Mouse (Mus musculus): Measurements from ENCODE around the gene Agbl3. TPM values are rescaled to one million over a fixed set of nuclear protein-coding genes. Genes with fewer than 3 reads are reported as not detected.
A peak's percentile ranks its signal among the peaks of the same experiment; 100 is the strongest.

Gene Agbl3
- total RNA-seq, 4 experiments from 2014 or later, result 11.9 to 19.2 (median 14.7) TPM

DNA sequence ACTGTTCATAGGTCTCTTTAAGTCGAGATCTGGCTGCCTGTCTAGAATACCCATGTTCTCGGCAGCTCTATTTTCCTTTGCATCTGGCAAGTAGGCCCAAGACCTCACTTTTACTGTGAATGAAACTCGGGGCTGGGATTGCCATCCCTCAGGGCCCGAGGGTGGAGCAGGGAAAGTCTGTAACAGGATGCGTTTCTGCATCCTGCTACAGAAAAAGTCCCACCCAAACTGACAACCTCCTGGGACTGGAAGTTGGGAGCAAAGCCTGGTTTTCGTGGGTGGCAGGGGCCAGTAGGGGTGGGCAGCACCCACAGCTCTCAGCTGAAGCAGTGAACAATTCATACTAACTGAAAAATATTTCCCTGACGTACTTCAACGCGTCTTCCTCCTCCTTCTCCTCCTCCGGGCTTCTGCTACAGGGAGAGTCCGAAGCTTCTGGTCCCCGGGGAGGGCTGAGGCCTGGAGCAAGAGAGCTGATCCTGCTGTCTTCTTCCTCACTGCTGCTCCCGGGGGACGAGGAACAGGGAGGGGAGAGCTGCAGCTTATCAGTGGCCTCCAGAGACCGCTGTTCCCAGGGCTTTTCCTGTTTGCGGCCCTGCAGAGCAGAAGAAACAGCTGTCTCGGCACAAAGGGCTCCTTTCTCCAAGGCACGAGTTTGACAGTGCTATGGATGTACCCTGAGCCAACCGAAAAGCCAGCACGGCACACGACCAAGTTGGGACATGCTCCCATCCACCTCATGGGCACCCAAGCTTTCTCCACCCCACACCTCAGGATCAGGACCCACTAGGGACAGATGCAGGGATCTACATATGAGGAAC, 94.1 kb downstream of the Agbl3 start:
- no peak for DNase-seq

- no peak for DNase-seq
Observed at GRCm38 (mm10) chr6:34875268-34875761, 95.1 kb downstream of the Agbl3 start.

GRCm38 (mm10) chr6:34875966-34876834, 96.0 kb downstream of the Agbl3 start:
- DNase-seq, result no peak

DNA sequence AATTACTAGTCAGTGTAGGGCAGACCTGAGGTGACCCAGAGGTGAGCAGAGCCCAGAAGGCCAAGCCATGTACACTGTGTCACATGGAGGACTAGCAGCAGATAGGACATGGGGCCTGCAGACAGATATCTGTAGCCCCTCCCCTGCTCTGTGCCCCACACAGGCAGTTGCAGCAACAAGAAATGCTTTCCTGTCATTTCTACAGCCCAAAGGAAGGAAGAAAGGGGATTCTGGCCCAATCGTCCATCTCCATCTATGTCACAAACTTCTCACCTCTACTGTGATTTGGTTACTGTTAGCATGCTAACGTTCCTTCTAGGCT, 96.6 kb downstream of the Agbl3 start:
- no peak for DNase-seq

- peak; percentile 92 for DNase-seq
Observed at GRCm38 (mm10) chr6:34877509-34878321, 97.5 kb downstream of the Agbl3 start, which contains the start of gene Cyren. Cyren (minus strand) TSS chr6:34878060.

DNA sequence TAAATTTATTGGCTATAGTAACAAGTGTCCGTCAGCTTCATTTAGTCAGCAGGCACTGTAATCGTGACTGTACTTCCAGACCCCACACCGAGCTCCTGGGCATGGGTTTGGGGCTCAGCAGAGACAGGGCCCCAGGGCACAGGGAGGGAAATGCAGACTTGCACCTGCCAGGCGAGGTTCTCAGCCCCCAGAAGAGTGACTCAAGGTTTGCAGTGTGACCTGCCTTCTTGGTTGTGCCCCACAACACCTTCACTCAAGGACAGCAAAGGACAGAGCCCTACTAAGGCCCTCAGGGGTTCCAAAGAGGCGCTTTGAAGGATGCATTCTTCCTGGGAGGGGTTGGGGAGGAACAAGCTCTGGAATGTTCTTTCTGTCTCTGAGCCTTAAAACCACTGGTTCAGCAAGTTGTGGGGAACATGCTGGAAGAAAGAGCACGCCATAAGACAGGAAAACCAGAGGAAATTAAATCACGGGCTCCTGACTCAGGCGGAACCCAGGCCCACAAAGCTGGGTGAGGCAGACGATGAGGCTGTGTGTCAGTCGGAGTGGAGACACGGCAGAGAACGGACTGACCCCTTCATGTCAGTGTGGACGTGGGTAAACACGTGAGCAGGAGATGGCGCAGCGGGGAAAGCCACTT, 99.0 kb downstream of the Agbl3 start:
- DNase-seq, result no peak

- no peak for DNase-seq
Observed at GRCm38 (mm10) chr6:34879911-34880475, 99.8 kb downstream of the Agbl3 start.

DNA sequence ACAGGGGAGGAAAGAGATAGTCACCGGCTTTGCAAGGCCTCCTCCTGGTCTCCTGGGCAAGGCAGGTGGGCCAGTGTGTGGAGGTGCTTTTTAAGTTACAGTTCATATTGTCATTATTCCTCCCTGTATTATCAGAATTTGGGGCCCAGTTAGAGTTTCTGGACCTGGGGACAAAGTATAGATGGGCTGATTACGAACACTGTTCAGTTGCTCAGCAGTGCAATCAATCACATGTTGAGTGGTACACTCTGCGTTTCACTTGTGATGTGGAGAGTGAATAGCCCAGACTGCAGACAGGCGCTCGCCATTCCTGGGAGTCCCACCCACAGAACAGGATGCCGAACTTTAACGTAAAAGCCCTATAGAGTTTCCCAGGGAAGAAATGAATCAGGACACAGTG, 104.5 kb downstream of the Agbl3 start:
- DNase-seq, result no peak

GRCm38 (mm10) chr6:34887131-34887850, 107.1 kb downstream of the Agbl3 start:
- no peak for DNase-seq

- no peak for DNase-seq
Observed at GRCm38 (mm10) chr6:34889185-34889584, 109.0 kb downstream of the Agbl3 start.

DNA sequence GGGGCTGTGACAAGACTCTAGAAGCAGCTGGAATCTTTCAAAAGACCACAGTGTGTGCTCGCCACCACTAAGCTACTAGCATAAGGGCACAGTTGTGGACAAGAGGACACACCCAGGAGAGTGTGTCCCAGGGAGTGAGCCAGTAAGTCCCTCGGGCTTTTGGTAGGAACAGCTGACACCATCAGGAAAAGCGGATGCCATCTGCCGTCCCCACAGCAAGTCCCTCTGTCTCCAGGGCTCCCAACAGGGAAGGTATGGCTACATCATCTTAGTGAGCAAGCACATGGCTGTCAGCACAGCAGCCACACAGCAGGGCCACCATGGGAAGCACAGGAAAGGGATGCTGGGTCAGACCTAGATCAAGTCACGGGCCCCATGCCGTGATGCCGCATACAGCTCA, 115.3 kb downstream of the Agbl3 start:
- no peak for DNase-seq

DNA sequence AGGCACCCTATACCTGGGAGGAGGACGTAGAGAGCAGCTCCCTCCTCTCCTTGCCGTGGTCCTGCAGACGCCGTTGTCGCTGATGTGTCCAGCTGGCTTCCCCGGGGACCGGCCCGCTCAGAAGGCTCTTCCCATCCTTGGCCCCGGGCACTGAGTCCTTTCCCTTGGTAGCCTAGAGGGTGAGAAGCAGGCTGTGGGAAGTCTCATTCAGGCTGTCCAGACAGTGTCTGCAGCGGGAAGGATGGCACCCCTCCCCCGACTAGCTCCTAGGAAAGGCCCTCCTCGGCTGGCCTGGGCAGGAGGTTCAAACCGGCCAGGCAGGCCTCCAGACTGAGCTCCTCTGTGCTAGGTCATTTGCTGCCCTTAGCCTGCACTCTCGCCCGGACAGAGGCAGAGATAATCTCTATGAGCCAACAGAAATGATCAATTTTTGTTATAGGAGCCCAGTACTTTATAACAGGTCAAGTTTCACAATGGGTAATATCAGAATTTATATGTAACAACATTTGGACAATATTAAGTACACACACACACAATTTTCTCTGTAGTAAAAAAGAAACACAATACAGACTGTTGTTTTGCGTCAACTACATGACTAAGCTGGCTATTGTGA, 116.0 kb downstream of the Agbl3 start:
- DNase-seq, result no peak

GRCm38 (mm10) chr6:34899127-34899526, 118.9 kb downstream of the Agbl3 start:
- DNase-seq, result no peak

DNA sequence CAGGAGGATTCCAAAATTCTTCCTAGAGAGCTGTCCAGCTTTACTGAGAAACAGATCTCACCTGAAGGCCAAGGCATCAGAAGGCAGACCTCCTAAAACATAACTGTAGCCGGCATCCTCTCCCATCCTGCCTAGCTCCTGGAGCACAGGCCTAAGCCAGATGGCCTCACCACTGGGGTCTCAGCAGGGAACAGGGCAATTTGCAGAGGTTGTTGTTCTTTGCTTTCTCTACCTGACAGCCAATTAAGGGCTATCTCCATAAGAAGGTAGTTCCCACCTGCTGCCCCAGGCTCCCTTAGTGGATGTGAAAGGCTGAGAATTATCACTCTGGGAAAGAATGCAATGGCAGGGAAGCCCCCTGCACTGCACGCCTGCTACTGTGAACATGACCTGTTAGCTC, 120.8 kb downstream of the Agbl3 start:
- DNase-seq, result no peak

- DNase-seq, result no peak
Observed at GRCm38 (mm10) chr6:34901911-34902444, 121.7 kb downstream of the Agbl3 start.

- no peak for DNase-seq
Observed at GRCm38 (mm10) chr6:34902578-34902977, 122.3 kb downstream of the Agbl3 start.

DNA sequence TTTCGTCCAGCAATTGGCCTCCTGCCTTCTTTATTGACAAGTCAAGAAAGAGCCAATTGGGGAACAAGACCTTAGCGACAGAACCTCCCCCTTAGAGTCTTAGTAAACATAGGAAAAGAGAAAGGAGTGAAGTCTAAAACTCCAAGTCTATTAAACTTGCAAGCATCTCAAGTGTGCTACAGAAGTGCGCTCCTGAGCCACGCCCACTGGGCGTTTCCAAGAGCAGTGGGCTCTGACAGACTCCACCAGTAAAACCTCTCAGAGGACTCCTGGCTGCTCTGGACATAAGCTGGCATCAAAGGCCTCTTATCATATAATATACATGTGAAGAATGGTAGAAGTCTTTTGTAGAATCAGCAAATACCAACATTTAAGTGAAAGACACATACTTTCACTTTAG, 123.2 kb downstream of the Agbl3 start:
- DNase-seq, result no peak

DNA sequence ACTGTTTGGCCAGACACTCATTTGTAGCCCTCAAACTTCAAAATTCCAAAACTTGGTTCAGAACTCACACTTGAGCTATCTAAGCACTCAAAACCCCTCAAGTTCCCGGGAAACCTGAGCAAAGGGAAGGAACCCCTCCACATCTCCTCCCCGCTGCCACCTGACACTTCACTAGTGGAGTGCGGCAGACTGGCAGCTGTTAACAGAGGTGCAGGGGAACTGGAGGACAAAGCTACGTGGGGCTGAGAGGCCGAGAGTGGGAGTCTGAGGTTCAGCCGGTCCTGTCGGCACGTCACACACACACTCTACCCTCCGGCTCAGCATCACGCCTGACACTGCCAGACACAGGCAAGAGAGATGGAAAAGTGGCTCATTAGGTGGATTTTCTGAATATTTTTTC, 123.6 kb downstream of the Agbl3 start:
- DNase-seq, result no peak

GRCm38 (mm10) chr6:34904361-34904760, 124.1 kb downstream of the Agbl3 start:
- no peak for DNase-seq

DNA sequence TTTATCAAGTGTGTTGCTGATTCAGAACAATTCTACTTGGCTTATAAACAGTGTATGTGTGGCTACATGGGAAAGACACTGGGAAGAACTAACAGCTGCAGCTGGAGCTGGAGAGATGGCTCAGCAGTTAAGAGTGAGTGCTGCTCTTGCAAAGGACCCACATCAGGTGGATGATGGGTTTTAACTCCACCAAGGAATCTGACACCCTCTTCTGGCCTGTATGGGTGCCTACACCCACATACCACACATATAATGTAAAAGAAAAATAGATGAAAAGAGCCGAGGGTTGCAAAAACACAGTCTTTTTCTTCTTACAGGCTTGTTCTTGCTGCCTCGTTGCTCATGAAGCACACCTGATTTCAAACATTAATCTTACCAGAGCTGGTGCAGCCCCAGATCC, 125.9 kb downstream of the Agbl3 start:
- no peak for DNase-seq
